In the genomic region with DNA sequence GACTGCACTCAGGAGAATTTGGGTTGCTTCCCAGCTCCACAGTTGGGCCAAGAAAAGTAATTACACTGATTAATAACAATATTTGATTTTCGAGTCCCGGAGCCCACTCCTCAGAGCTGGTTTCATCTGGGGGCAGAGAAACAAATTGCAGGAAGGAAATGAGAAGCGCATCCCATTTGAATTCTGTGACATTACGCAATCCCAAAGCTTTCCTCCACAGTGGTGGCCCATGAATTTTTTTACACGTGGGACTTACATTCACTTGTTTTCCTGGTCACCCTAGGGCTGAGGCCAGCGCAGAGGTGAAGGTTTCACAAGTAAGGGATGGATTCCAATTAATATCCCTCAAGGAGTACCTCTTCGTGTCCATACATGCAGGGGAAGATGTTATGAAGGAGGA, we compare ENCODE assay signal across 16 mouse cellular contexts.
A peak's percentile ranks its signal among the peaks of the same experiment; 100 is the strongest.
DNase-seq lines count a peak whose midpoint lies in the region; ATAC-seq and TF ChIP-seq lines count a peak whose summit lies in the region.
"Had no signal": no experiment of that assay in that cellular context is flagged by ENCODE, and none has a peak within 500 bp of the region (broad histone marks: within the 10 kb centered on the region; RNA-seq: fewer than 3 reads in every experiment).

No protein-coding gene starts in this region.

- no peak overlapping the region for H3K4me2 ChIP-seq in forebrain, embryonic 16.5 days (ENCODE audit: low read length)
- H3K4me2 ChIP-seq in forebrain, postnatal 0 days (ENCODE audit: low read depth): no peak overlapping the region
- no peak overlapping the region for H3K4me2 ChIP-seq in hindbrain, embryonic 15.5 days
- no peak overlapping the region for H3K4me2 ChIP-seq in hindbrain, embryonic 12.5 days (replicated peaks)
- H3K4me2 ChIP-seq: embryonic facial prominence, embryonic 15.5 days had no signal

- 0 out of 2 replicates have a peak overlapping the region, but pooled peaks have one; percentile 42 for H3K27ac ChIP-seq in forebrain, embryonic 16.5 days (ENCODE audit: low read length)
- H3K27ac ChIP-seq in forebrain, postnatal 0 days (ENCODE audit: low read depth, low read length): no peak overlapping the region
- 0 out of 2 replicates have a peak overlapping the region, but pooled peaks have one; percentile 39 for H3K27ac ChIP-seq in hindbrain, embryonic 15.5 days (replicated peaks)
- H3K27ac ChIP-seq in hindbrain, embryonic 12.5 days: no peak overlapping the region
- H3K27ac ChIP-seq: embryonic facial prominence, embryonic 15.5 days had no signal

- WGBS in forebrain, embryonic 16.5 days: 76% methylated on average over 7 of the region's 7 CpGs
- 73% methylated on average over 7 of the region's 7 CpGs for WGBS in forebrain, postnatal 0 days
- 68% methylated on average over 7 of the region's 7 CpGs for WGBS in hindbrain, embryonic 15.5 days
- 83% methylated on average over 7 of the region's 7 CpGs for WGBS in hindbrain, embryonic 12.5 days

- no peak overlapping the region for H3K9ac ChIP-seq in forebrain, embryonic 16.5 days (replicated peaks; ENCODE audit: low read depth, low read length)
- H3K9ac ChIP-seq in forebrain, postnatal 0 days: no peak overlapping the region
- H3K9ac ChIP-seq in hindbrain, embryonic 15.5 days: no peak overlapping the region
- no peak overlapping the region for H3K9ac ChIP-seq in hindbrain, embryonic 12.5 days
- H3K9ac ChIP-seq: embryonic facial prominence, embryonic 15.5 days had no signal

- ATAC-seq in forebrain, embryonic 16.5 days: no peak
- ATAC-seq in forebrain, postnatal 0 days: no peak
- no peak for ATAC-seq in hindbrain, embryonic 15.5 days (ENCODE audit: low FRiP score, low read depth)
- no peak for ATAC-seq in hindbrain, embryonic 12.5 days (ENCODE audit: low FRiP score)
- peak; percentile 50 for ATAC-seq in granulocyte monocyte progenitor cell, adult 5-6 weeks (replicated peaks; ENCODE audit: poor library complexity, severe bottlenecking)

- H3K27me3 ChIP-seq in forebrain, embryonic 16.5 days (replicated peaks; ENCODE audit: control insufficient read depth, insufficient read depth, low read length): no peaks in the 10 kb centered on the region
- no peaks in the 10 kb centered on the region for H3K27me3 ChIP-seq in forebrain, postnatal 0 days (ENCODE audit: insufficient read depth, low read length)
- H3K27me3 ChIP-seq in hindbrain, embryonic 15.5 days: no peaks in the 10 kb centered on the region
- H3K27me3 ChIP-seq in hindbrain, embryonic 12.5 days: no peaks in the 10 kb centered on the region

- H3K4me3 ChIP-seq in forebrain, embryonic 16.5 days (replicated peaks; ENCODE audit: low read length): no peak overlapping the region
- H3K4me3 ChIP-seq in forebrain, postnatal 0 days (ENCODE audit: low read depth, low read length): no peak overlapping the region
- H3K4me3 ChIP-seq in hindbrain, embryonic 15.5 days: no peak overlapping the region
- H3K4me3 ChIP-seq in hindbrain, embryonic 12.5 days: no peak overlapping the region
- H3K4me3 ChIP-seq: embryonic facial prominence, embryonic 15.5 days had no signal

- no peak for DNase-seq in forebrain, postnatal 0 days
- DNase-seq in 3134 (ENCODE audit: extremely low read depth, insufficient read length, low spot score) (peak; percentile 18), MN1 (ENCODE audit: low spot score) (no peak)
- no peak for DNase-seq in cerebellum, postnatal 36 days
- DNase-seq: adrenal gland, postnatal 25 days; B cell, adult 2 months; cerebellum, adult 18-20 months; kidney, adult 18-20 months; kidney, postnatal 36 days; lung, adult 2 months; thymus, postnatal 4 days had no signal

- no peak for TF ChIP-seq CTCF in forebrain, postnatal 0 days (IDR thresholded peaks at IDR 0.05; ENCODE audit: low read depth)

- no peaks in the 10 kb centered on the region for H3K36me3 ChIP-seq in forebrain, embryonic 16.5 days (ENCODE audit: control insufficient read depth, insufficient read depth)
- H3K36me3 ChIP-seq in forebrain, postnatal 0 days (ENCODE audit: insufficient read depth): no peaks in the 10 kb centered on the region
- H3K36me3 ChIP-seq in hindbrain, embryonic 15.5 days: no peaks in the 10 kb centered on the region
- no peaks in the 10 kb centered on the region for H3K36me3 ChIP-seq in hindbrain, embryonic 12.5 days
- H3K36me3 ChIP-seq: embryonic facial prominence, embryonic 15.5 days had no signal

- 0 out of 2 replicates have a peak, but pooled peaks cover 2% of the 10 kb centered on the region for H3K4me1 ChIP-seq in forebrain, embryonic 16.5 days (replicated peaks; ENCODE audit: control insufficient read depth, insufficient read depth, low read length)
- H3K4me1 ChIP-seq in forebrain, postnatal 0 days (ENCODE audit: insufficient read depth): peaks cover 4% of the 10 kb centered on the region; the same call in 1 of the 2 replicates
- peaks cover 15% of the 10 kb centered on the region; the same call in 1 of the 2 replicates for H3K4me1 ChIP-seq in hindbrain, embryonic 15.5 days (replicated peaks)
- H3K4me1 ChIP-seq in hindbrain, embryonic 12.5 days: no peaks in the 10 kb centered on the region

- H3K9me3 ChIP-seq in forebrain, embryonic 16.5 days (ENCODE audit: control insufficient read depth, low read length): no peaks in the 10 kb centered on the region
- H3K9me3 ChIP-seq in forebrain, postnatal 0 days (ENCODE audit: low read length): no peaks in the 10 kb centered on the region
- H3K9me3 ChIP-seq in hindbrain, embryonic 15.5 days: no peaks in the 10 kb centered on the region
- no peaks in the 10 kb centered on the region for H3K9me3 ChIP-seq in hindbrain, embryonic 12.5 days (replicated peaks)
- H3K9me3 ChIP-seq: embryonic facial prominence, embryonic 15.5 days had no signal

Comparison
In these comparisons a context has a peak if more than half of its experiments do, and no peak if none do; other contexts are left out.
1. H3K27ac ChIP-seq: peak in forebrain, embryonic 16.5 days (single experiment) and hindbrain, embryonic 15.5 days (single experiment); none in forebrain, postnatal 0 days (single experiment) and hindbrain, embryonic 12.5 days (single experiment).